Mouse (Mus musculus) right cerebral cortex, postnatal 25 days (tissue): ENCODE data around the gene Sgce.
"Not testable (repeated sequence)": the region's sequence is repeated elsewhere in the genome, so short reads cannot be mapped to it uniquely, and the experiment has no call there.

ENCODE experiments used
- DNase-seq: peaks from one replicate; pipeline ENCODE4 v3.0.0; 2022

Gene Sgce

DNA sequence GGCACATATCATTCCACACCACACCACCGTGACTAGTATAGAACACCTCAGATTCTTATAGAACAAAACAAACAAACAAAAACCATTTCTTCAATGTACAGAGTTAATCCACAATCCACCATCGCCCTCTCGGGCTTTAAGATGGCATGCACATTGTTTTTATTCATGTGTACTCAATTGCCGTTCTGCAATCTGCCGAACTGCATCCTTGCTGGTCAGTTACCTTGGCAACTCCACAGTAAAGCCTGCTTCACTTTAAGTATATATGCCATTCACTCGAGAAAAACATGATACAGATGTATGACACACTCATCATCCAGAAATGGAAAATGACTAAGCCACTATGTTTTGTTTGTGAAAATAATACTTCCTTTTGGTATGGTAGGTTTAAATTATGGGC is 24.9 kb downstream of the Sgce start:
- no peak for DNase-seq

DNA sequence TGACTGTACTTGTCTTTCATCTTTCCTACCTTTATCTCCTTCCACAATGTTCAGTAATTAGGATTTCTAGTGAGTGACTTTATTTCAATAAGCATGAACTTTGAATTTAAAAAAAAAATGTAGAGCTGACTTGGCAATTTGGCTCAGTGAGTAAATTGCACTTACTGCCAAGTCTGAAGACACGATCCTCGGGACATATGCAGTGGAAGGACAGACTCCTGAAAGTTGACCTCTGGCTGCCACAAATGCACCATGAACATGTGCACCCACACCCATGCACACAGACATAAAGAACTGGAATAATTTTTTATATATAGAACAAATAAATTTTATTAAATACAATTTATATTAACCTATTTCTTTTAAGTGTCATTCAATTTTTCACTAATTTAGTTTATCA is 29.7 kb downstream of the Sgce start:
- DNase-seq = no peak

DNA sequence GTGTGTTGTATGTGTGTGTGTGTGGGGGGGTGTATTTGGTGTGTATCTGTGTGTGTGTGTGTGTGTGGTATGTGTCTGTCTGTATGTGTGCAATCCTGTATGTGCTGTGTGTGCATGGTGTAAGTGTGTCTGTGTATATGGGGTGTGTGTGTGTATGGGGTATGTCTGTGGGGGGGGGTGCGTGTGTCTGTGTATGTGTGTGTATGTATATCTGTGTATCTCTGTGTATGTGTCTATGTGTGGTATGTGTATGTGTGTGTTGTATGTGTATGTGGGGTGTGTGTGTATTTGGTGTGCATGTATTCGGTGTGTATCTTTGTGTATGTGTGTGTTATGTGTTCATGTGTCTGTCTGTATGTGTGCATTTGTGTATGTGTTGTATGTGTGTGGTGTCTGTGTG is 30.8 kb downstream of the Sgce start:
- DNase-seq = no peak

DNA sequence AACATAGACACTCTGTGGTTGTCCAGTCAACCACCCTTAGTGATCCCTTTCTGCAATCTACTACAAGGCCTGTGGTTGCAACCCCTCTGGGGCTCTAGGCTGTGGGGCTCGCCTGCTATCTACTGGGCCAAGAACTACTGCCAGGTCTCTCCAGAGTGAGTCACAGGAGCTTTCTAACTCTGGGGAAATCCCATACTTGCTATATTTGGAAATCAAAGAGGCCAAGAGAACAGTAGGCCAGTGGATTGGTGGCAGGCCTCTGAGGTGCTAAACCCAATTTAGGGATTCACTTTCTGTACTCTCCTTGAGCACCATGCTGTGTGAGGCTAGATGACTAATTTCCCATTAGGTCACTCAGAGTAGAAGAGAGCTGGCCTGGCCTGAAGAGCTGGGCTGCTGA is 38.0 kb downstream of the Sgce start:
- DNase-seq = no peak

DNA sequence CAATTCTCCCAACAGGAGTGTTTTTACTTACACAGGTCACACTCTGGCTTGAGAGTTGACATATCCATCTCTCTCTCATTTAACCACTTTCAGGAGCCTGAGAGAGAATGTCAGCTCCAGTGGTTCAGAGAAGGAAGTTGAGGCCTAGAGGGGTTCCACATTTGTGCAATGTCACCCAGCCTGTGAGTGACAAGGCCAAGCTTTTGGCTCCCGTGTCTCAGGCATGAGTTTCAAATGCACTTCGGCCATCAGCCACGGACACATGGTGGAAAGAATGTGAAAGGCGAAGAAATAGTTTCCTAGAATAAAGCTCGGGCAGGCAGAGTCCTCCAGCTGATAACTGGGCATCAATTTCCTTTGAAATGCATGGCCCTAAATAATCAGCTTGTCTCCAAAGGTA is 40.6 kb downstream of the Sgce start:
- no peak for DNase-seq

DNA sequence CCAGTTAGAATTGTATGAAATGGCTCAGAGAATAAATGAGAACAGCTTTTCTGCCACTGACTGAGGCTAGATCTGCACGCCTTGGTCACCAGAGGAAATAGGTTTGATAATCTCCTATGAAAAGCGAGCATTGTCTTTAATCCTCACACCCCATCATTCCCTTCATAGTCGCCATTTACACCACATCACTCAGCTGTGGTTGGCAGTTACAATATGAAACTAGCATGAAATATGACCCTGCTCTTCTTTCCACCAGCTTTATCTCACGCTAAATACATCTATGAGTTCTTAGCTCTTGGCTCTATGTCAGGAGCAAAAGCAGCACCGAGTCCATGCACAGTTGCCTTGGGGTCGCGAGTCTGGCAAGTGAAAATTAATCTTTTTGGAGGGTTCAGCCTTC is 43.1 kb downstream of the Sgce start:
- no peak for DNase-seq

DNA sequence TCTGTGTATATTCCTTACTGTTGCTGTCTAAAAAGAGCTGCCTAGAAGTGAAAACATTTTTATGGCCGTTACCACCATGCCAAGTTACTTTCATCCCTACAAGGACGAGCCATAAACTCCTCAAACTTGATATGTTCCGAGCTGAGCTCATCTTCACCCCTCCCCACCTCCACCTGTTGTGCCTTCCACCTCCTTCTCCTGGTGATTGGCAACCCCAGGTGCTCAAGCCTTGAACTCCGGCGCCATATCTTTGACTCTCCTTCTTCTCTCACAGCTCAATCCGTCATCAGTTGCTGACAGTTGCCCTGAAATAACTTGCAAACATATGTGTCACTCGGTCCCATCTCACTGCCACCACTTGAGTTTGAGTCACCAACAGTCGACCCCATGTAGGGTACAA is 45.4 kb downstream of the Sgce start:
- DNase-seq = no peak

DNA sequence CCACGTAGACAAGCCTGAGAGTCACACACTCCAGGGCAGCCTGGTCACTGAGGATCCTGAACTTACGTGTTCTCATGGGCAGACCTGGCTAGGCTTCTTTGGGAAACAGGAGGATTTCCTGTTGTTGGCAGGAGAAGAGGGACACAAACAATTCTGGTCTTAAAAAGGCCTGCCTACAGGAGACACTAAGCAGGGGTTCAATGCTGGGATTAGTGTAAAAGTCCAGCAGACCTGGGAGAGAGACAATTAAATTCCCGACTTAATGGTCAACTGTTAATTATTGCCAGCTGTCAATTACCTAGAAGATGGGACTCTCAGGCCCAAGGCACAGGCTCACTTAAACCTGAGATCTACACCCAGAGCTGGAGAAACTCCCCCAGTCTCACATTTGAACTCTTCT is 51.2 kb downstream of the Sgce start:
- DNase-seq = no peak

DNA sequence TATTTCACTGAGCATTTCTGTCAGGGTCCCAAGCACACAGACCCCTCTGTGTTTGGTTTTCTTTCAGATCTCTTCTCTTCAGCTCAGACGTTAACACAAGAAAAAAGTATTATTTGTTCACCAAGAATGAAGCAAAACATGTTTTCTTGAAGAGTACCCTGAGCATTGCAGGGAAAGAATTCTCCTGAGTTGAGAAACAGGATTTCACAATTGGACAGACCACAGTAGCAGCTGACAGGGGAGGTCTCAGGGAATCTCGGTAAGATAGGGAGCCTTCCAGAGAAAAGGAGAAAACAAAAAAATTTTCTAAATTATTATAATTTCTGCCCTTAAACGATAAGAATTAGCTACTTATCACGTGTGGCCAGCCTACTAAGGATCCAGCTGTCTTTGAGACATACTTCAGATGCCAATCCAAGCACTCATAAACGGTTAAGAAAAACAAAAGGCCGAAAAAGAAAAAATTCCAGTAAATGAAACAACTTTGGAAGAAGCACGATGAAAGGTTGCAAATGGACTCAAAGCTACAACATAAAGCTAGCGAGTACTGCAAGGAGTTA is 52.3 kb downstream of the Sgce start:
- no peak for DNase-seq

DNA sequence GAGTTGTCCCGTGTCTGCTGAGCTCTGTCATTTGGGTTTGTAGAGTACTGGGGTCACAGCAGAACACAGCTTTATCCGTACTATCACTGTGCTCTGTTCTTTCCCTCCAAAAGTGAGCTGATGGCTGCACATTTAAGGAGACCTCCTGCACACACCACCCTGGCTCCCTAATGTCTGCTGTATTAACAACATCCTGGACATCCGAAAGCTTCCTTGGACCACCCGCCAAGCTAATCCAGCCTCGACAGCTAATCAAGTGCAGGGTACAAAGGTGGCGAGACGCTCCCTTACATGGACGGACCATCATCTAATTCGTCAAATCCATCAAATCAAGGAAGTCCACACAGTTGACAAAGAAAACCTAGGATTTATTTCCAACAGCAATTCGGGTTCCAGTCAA is 53.5 kb downstream of the Sgce start:
- no peak for DNase-seq

DNA sequence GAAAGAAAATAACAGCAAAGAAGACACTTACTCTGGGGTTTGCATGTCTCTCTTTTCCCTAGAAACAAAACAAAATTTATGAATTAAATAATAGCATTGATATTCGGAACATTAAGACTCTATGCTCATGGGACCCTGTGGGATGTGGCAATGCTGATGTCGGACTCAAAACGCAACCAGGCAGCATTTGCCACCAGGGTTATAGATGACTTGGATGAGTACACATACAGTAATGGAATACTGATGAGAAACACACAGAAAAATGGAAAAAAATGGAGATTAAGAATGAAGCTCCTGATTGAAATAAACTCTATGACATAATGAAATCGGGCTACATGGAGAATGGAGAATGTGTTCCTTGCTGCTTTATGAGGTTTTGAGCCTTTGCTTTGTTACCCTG is 56.6 kb downstream of the Sgce start:
- DNase-seq = no peak

DNA sequence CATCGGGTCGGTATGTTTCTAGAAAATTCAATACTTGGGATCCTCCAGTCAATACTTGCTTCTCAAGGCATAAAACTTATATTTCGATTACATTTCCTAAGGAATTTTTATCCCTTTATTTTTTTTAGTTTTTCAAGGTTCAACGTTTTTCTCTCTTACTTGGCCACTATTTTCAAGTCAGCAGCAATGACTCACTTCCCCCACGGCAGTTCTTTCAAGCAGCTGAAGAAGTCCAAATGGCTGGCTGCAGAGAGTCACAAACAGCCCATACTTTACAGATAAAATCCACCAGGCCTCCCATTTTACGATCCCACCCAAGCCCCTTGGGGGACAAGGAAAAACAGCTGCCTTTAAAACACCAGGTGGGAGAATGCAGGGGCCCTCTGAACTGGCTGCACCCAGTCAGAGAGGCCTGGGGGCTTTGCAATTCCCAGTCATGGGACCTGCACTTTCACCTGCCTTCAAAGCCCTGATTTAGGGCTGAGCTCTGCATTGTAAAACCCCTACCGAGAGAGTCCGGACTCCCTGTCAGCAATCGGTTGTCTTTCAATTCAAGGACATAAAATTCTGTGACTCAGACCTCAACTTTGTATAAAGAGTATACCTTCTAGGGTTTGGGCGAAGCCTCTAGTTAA is 62.2 kb downstream of the Sgce start:
- DNase-seq = no peak

DNA sequence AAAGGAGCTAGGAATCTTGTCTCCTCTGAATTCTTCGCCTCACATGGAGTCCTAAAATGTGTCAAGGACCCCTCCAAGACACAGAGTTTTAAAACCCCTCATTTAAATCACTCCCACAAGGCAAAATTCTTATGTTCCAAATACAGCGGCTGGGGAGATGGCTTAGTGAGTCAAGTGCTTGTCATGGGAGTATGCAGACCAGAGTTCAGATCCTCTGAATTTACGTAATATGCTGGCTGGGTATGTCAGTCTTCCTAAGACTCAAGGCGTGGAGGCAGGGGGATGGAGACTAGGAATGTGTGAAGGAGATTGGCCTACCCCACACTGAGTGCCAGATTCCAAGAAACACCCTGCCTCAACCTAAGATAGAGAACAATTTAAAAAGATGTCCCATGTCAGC is 66.4 kb downstream of the Sgce start:
- no peak for DNase-seq

DNA sequence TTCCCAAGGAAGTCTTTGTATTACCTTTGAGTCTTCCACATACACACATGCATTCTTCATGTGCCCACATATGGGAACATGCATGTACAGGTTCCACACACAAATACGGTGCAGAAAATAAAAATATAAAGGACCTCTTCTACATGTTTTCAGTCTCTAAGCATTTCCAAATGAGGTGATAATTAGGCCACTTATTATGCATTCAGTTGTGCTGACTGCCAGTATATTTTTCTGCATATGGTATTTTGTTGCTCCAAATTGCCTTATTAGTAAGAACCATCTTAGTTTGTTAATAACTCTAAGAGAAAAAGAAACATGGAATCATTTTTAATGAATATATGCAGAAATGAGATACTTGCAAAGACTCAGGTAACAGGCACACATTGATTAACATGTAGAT is 67.0 kb downstream of the Sgce start:
- DNase-seq = no peak

DNA sequence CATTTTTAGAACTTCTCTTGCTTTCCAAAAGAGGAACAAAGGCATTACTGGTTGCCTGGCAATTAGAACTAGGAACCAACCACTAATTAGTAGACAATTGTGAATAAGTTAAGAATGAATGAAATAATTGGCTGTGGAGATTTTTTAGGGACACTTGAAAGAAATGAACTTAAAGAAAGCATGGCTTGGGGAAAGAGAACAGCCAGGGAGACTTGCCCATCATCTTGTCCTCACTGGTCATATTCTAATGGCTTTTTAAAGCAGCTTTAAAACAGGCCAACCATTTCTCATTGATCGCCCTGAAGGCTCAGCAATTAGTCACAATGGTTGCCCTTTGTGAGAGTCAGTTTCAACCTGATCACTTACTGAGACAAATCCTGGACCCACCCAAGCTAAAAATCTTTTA is 69.6 kb downstream of the Sgce start:
- no peak for DNase-seq

DNA sequence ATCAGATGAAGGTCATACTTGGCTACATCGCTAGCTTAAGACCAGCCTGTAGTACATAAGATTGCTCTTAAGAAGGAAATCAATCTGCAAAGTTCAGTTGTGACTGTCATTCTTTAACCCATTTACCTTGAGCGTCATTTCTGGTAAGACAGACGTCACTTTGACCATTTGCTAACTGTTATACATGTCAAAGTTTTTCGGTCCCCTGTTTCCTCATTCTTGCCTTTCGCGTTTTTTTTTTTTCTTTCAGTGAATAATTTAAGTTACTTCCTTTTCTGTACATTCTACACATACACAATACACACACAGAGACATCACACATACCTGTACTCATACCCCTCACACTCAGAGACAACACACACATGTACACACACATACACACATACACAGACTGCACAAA is 81.9 kb downstream of the Sgce start:
- DNase-seq = no peak

DNA sequence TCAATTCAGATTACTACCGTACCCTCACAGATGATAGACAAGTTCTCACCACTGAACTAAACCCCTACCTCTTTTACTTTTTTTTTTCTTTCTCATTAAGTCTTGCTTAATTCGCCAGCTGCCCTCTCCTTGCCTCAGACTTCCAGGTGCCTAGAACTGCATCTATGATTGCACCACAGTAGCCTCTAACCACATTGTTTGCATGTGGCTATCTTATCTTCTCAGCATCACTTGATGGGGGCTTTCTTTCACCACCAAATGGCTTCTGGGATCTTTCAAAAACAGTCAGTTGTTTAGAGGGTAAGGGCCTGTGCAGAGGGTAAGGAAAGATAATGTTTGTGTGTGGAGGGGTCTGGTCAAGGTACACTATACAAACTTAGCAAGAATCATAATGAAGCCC is 82.7 kb downstream of the Sgce start:
- no peak for DNase-seq

DNA sequence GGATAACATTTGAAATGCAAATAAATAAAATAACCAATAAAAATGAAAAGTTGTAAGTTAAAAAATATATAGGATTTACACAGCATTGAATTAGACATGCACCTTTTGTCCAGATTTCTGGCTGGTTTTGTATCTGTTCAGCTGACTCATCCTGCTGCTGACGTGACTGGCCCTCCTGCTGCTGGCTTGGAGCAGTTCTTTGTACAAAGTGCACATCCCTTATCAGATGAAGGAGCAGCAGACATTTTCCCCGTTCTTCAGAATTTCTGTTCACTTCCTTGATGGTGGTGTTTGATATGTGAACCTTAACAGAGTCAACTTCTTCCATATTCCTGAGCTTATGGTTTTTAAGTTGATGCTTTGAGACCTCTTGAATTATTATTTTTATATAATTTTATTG is 83.5 kb downstream of the Sgce start:
- DNase-seq = no peak

DNA sequence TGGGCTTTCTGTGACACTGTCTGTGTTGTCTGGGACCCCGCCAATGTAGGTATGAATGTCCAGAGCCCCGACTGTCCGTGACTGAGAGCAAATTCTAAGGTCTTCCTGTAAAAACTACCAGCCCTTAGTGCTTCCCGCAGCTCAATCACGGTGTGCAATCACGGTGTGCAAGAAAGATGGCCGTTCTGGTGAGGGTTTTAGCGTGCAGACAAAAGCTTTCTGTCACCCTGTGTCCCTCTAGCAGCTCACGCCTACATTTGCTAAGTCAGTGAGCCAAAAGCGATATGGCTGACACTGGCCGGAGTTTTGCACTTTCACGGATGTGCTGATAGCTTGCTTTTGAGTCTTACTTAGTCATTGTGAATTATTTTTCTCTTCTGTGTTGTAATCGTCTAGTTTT is 88.1 kb downstream of the Sgce start:
- no peak for DNase-seq

DNA sequence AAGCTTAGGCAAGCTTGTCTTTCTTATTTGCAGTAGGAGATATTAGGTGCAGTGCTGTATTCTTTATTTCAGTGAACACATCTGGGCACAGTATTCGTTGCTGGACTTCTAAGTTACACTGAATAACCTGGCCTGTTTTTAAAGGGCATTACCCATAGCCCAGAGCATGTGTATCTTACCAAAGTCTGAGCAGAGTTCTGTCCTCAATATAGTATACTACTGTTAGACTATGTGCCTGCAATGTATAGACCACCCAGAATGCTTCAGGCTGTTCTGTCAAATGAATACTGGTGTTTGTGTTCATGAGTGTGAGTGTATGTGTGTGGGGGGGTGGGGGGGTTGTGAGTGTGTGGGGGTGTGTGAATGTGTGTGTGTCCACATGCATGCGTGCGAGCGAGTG is 91.1 kb downstream of the Sgce start:
- no peak for DNase-seq

DNA sequence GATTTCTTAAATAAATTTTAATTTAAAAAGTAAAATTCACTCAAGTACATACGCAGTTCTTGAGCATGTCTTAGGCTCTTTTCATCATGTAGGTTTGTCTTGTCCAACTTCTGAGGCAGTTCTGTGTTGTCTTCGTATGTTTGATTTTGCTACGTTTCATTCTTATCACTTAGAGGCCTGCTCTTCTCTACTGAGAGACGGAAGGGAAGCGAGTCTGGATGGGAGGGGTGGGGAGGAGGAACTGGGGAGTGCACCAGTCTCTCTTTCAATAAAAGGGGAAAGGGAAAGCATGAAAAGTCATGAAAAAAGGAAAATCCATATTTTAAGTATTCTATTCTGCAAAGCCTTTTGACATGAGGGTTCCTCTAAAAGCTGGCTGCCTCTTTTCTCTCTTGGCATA is 91.5 kb downstream of the Sgce start:
- DNase-seq = no peak

DNA sequence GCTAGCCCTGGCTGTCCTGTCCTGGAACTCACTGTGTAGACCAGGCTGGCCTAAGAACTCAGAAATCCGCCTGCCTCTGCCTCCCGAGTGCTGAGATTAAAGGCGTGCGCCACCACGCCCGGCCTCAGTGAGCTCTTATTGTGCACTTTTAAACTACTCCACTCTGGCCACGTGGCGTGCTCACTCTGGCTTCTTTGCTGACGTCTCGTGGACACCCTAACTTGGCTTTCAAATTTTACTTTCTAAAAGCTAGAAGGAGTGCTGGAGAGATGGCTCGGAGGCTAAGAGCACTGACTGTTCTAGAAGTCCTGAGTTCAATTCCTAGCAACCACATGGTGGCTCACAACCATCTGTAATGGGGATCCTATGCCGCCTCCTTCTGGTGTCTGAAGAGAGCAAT is 93.3 kb downstream of the Sgce start:
- DNase-seq = not testable (repeated sequence)

DNA sequence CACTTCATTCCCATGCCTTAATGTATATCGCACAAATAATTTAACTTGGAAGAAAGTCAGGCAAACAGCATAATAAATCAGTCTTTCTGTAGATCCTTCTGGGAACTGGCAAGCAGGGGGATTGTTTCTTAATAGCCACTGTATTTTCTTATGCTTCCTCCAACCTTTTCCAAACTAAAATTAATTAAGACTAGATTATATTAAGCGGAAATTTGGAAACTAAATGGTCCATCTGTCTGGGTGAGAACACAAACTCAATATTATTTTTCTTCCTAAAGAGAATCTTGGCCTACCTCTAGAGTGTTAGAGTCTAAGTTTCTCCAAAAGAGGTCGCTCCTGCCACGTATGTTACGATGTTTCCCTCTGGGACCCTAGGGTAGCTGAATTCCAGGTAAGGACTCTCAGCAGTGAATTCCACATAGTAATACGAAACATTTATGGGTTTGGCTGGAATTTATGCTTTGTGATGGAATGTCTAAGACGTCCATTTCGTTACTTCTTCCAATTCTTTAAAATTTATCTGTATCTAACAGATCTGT is 94.3 kb downstream of the Sgce start:
- no peak for DNase-seq

DNA sequence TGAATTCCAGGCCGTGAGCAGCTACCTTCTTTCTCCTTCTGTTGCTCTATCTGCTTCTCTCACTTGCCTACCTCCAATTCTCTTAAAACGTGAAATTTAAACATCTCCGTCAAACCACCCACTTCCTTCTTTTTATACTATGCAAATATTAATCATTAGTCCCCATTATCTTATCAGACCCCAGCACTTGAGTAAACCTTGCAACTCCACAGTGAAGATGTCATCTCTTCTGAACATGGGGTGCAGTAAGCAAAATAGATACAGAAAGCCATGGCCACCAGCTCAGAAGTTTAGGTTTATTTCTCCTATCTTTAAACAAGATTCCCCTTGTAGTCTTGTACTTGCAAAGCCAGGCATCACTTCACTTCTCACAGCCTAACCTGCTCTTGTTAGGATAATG is 99.7 kb downstream of the Sgce start:
- DNase-seq = no peak

DNA sequence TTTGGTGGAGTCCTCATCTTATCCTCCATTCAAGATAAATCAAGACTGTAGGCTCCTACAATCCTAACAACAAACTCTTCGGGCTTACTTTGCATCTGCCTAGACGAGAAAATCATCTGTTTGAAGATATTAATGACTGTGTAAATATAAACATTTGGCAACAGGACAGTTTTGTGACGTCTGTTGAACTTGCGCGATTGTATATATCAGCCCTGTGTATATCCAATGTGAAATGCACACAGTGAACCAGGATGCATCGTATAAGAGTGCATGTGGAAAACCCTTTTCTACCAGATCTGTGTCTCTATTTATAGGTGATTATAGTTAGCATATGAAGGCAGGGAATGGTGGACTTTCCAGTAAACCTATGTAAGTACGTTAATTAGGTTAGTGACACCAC is 104.9 kb downstream of the Sgce start:
- no peak for DNase-seq
